In the genomic region with DNA sequence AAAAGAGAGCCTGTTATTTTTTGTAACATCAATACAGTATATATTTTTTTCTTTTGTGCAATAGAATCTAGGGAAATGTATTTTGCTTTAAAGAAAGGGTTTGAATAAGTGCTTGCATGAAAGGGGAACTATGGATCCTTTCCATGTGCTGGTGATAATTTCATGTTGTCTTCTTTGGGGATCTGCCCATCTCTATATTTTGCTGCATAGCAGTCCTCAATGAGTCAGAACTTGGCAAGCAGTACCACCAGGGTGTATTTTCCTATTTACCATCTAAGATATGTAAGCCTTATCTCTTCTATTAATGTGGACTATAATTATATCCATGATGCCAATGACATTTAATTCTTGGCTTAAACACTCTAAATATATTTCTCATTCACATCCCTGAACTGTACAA, we compare ENCODE assay signal across 19 mouse cellular contexts. TPM values are rescaled to one million over a fixed set of nuclear protein-coding genes. Genes with fewer than 3 reads are reported as not detected.
DNase-seq lines count a peak whose midpoint lies in the region; ATAC-seq and TF ChIP-seq lines count a peak whose summit lies in the region.
"Had no signal": no experiment of that assay in that cellular context is flagged by ENCODE, and none has a peak within 500 bp of the region (broad histone marks: within the 10 kb centered on the region; RNA-seq: fewer than 3 reads in every experiment).

No protein-coding gene starts in this region.

- ATAC-seq in forebrain, embryonic 14.5 days, result no peak
- no peak for ATAC-seq in midbrain, embryonic 11.5 days (ENCODE audit: low FRiP score)
- ATAC-seq in liver, embryonic 11.5 days (replicated peaks; ENCODE audit: low FRiP score), result no peak
- ATAC-seq: intestine, embryonic 16.5 days had no signal

- H3K27ac ChIP-seq in forebrain, embryonic 14.5 days (ENCODE audit: low read depth, low read length), result no peak overlapping the region
- H3K27ac ChIP-seq in forebrain, embryonic 10.5 days, result no peak overlapping the region
- peak overlapping the region; percentile 16 for H3K27ac ChIP-seq in left cerebral cortex, adult 2 months
- H3K27ac ChIP-seq in midbrain, embryonic 11.5 days (ENCODE audit: low read depth, low read length), result no peak overlapping the region
- H3K27ac ChIP-seq in liver, embryonic 11.5 days (ENCODE audit: low read depth, low read length), result no peak overlapping the region
- H3K27ac ChIP-seq: embryonic facial prominence, embryonic 13.5 days; gastrocnemius, adult 2 months; heart, embryonic 13.5 days; hindbrain, embryonic 15.5 days had no signal

- no peak overlapping the region for H3K9ac ChIP-seq in forebrain, embryonic 14.5 days (ENCODE audit: low read length)
- H3K9ac ChIP-seq in midbrain, embryonic 11.5 days (ENCODE audit: low read length), result no peak overlapping the region
- H3K9ac ChIP-seq in liver, embryonic 11.5 days (ENCODE audit: low read depth, low read length), result no peak overlapping the region
- H3K9ac ChIP-seq: embryonic facial prominence, embryonic 13.5 days; heart, embryonic 13.5 days; hindbrain, embryonic 15.5 days had no signal

- H3K36me3 ChIP-seq in forebrain, embryonic 14.5 days (ENCODE audit: control insufficient read depth, insufficient read depth, low read length), result no peaks in the 10 kb centered on the region
- no peaks in the 10 kb centered on the region for H3K36me3 ChIP-seq in forebrain, embryonic 10.5 days (replicated peaks)
- H3K36me3 ChIP-seq in midbrain, embryonic 11.5 days (ENCODE audit: control insufficient read depth, insufficient read depth, low read length), result no peaks in the 10 kb centered on the region
- no peaks in the 10 kb centered on the region for H3K36me3 ChIP-seq in liver, embryonic 11.5 days (ENCODE audit: control insufficient read depth, insufficient read depth, low read length)
- H3K36me3 ChIP-seq: embryonic facial prominence, embryonic 13.5 days; heart, embryonic 13.5 days; hindbrain, embryonic 15.5 days had no signal

- H3K27me3 ChIP-seq in forebrain, embryonic 14.5 days (replicated peaks; ENCODE audit: control insufficient read depth, insufficient read depth, low read length), result no peaks in the 10 kb centered on the region
- H3K27me3 ChIP-seq in forebrain, embryonic 10.5 days (ENCODE audit: poor library complexity, severe bottlenecking), result peaks cover 13% of the 10 kb centered on the region
- peaks cover 3% of the 10 kb centered on the region for H3K27me3 ChIP-seq in midbrain, embryonic 11.5 days (ENCODE audit: control insufficient read depth, insufficient read depth, low read length)
- no peaks in the 10 kb centered on the region for H3K27me3 ChIP-seq in liver, embryonic 11.5 days (replicated peaks; ENCODE audit: control insufficient read depth, insufficient read depth, low read length)
- H3K27me3 ChIP-seq: CH12.LX; embryonic facial prominence, embryonic 13.5 days; hindbrain, embryonic 15.5 days had no signal

- no peak for TF ChIP-seq CTCF in left cerebral cortex, adult 2 months (IDR thresholded peaks at IDR 0.05)

- no peaks in the 10 kb centered on the region for H3K4me1 ChIP-seq in forebrain, embryonic 14.5 days (ENCODE audit: control insufficient read depth, insufficient read depth, low read length)
- H3K4me1 ChIP-seq in forebrain, embryonic 10.5 days, result no peaks in the 10 kb centered on the region
- H3K4me1 ChIP-seq in midbrain, embryonic 11.5 days (ENCODE audit: control insufficient read depth, insufficient read depth, low read length), result no peaks in the 10 kb centered on the region
- H3K4me1 ChIP-seq in liver, embryonic 11.5 days (replicated peaks; ENCODE audit: control insufficient read depth, insufficient read depth, low read length), result no peaks in the 10 kb centered on the region
- H3K4me1 ChIP-seq: embryonic facial prominence, embryonic 13.5 days; heart, embryonic 13.5 days; hindbrain, embryonic 15.5 days had no signal

- no peak overlapping the region for H3K4me3 ChIP-seq in forebrain, embryonic 14.5 days (ENCODE audit: low read depth, low read length)
- H3K4me3 ChIP-seq in forebrain, embryonic 10.5 days, result no peak overlapping the region
- no peak overlapping the region for H3K4me3 ChIP-seq in left cerebral cortex, adult 2 months
- H3K4me3 ChIP-seq in midbrain, embryonic 11.5 days (ENCODE audit: low read depth, low read length), result no peak overlapping the region
- no peak overlapping the region for H3K4me3 ChIP-seq in liver, embryonic 11.5 days (ENCODE audit: low read depth, low read length)
- H3K4me3 ChIP-seq: embryonic facial prominence, embryonic 13.5 days; gastrocnemius, adult 2 months; heart, embryonic 13.5 days; hindbrain, embryonic 15.5 days had no signal

- no peak overlapping the region for H3K4me2 ChIP-seq in forebrain, embryonic 14.5 days (ENCODE audit: low read length)
- H3K4me2 ChIP-seq in midbrain, embryonic 11.5 days, result no peak overlapping the region
- no peak overlapping the region for H3K4me2 ChIP-seq in liver, embryonic 11.5 days
- H3K4me2 ChIP-seq: embryonic facial prominence, embryonic 13.5 days; heart, embryonic 13.5 days; hindbrain, embryonic 15.5 days had no signal

- peak; percentile 8 for DNase-seq in forebrain, embryonic 14.5 days (ENCODE audit: low spot score)
- DNase-seq in forebrain, embryonic 10.5 days (ENCODE audit: extremely low spot score, low spot score), result no peak
- DNase-seq in left cerebral cortex, adult 2 months (ENCODE audit: extremely low spot score in 1 of 2, low spot score in 2 of 2), result no peak
- no peak for DNase-seq in left cerebral cortex, adult 8-10 months (ENCODE audit: low spot score in 2 of 2)
- peak; percentile 72 for DNase-seq in brain, adult 2 months (ENCODE audit: low read depth, low spot score)
- DNase-seq in midbrain, embryonic 11.5 days (ENCODE audit: low spot score, missing footprints), result no peak
- DNase-seq in liver, embryonic 11.5 days (ENCODE audit: low spot score), result no peak
- DNase-seq: adrenal gland, adult 8-10 months; cerebellum, adult 9-11 months; cerebellum, postnatal 36 days; gastrocnemius, adult 2 months; gastrocnemius, postnatal 36 days; heart, adult 11 months; heart, postnatal 36 days had no signal

- H3K9me3 ChIP-seq in forebrain, embryonic 14.5 days (replicated peaks; ENCODE audit: control insufficient read depth, low read length), result no peaks in the 10 kb centered on the region
- no peaks in the 10 kb centered on the region for H3K9me3 ChIP-seq in forebrain, embryonic 10.5 days
- no peaks in the 10 kb centered on the region for H3K9me3 ChIP-seq in midbrain, embryonic 11.5 days (ENCODE audit: control insufficient read depth, low read length)
- no peaks in the 10 kb centered on the region for H3K9me3 ChIP-seq in liver, embryonic 11.5 days (ENCODE audit: control insufficient read depth, low read length)
- H3K9me3 ChIP-seq: embryonic facial prominence, embryonic 13.5 days; heart, embryonic 13.5 days; hindbrain, embryonic 15.5 days had no signal

- intact Hi-C loops in left cerebral cortex, adult 2 months (cut with DNase I), result loop anchor here (5.0 kb wide), 1 partner anchor 233 kb away; no protein-coding TSS in a partner anchor

RNA-seq across cellular contexts. Expression of gene Plcb1, which starts 5.6 kb away (rescaled TPM):
- 23.0 and 28.1 TPM in 2 replicates for polyA plus RNA-seq in forebrain, embryonic 14.5 days (2014; fragmentation: Nextera tagmentation; extraction: Ambion mirVana)
- 3.7 and 4.2 TPM in 2 replicates for polyA plus RNA-seq in forebrain, embryonic 10.5 days (2016; fragmentation: Nextera tagmentation; extraction: Ambion mirVana)
- total RNA-seq in left cerebral cortex, adult 2 months (2021), result 100 to 1,000 TPM; 183 to 185 TPM
- total RNA-seq in left cerebral cortex, adult 8-10 months (2022), result 100 to 1,000 TPM; 164 to 194 (median 178) TPM
- polyA plus RNA-seq in midbrain, embryonic 11.5 days (2014; fragmentation: Nextera tagmentation; extraction: Ambion mirVana), result 5.9 and 6.1 TPM in 2 replicates
- 5.6 and 7.9 TPM in 2 replicates for polyA plus RNA-seq in liver, embryonic 11.5 days (2014; fragmentation: Nextera tagmentation; extraction: Ambion mirVana)
- total RNA-seq: CH12.LX had no signal

Comparison
In these comparisons a context has a peak if more than half of its experiments do, and no peak if none do; other contexts are left out.
1. DNase-seq: peak in forebrain, embryonic 14.5 days (single experiment) and brain, adult 2 months (single experiment); none in forebrain, embryonic 10.5 days (single experiment), left cerebral cortex, adult 2 months (0 of 2), left cerebral cortex, adult 8-10 months (0 of 2), midbrain, embryonic 11.5 days (single experiment) and liver, embryonic 11.5 days (single experiment).